Mouse (Mus musculus) C2C12 (cell line): Measurements from ENCODE around the gene Noc2l. TPM values are rescaled to one million over a fixed set of nuclear protein-coding genes. Genes with fewer than 3 reads are reported as not detected.

Experiments
- H3K27me3 ChIP-seq: one replicate; pipeline ENCODE4 v1.6.1; 2011; ENCODE audit not compliant: control insufficient read depth, insufficient read depth, insufficient read length
- H3K36me3 ChIP-seq: one replicate; pipeline ENCODE4 v1.6.1; 2011; ENCODE audit not compliant: control insufficient read depth, insufficient read depth
- H3K4me3 ChIP-seq: one replicate; pipeline ENCODE4 v1.5.1; 2011; ENCODE audit warnings: mild to moderate bottlenecking, control low read depth; ENCODE audit not compliant: poor library complexity, insufficient read depth, severe bottlenecking
- H3K79me2 ChIP-seq: one replicate; pipeline ENCODE4 v1.6.1; 2011; ENCODE audit not compliant: control insufficient read depth, insufficient read depth
- H3K79me3 ChIP-seq: one replicate; pipeline ENCODE4 v1.6.1; 2011; ENCODE audit warnings: low read depth, control low read depth
- H3ac ChIP-seq: one replicate; pipeline ENCODE3; 2011; ENCODE audit warnings: low read depth; ENCODE audit not compliant: control insufficient read depth, insufficient read length
- CEBPB ChIP-seq: IDR thresholded peaks from one replicate; pipeline ENCODE4 v1.6.1; 2011; ENCODE audit warnings: low read depth, mild to moderate bottlenecking, control low read depth, moderate library complexity
- CTCF ChIP-seq: IDR thresholded peaks from one replicate; pipeline ENCODE4 v1.5.1; 2011; ENCODE audit not compliant: control insufficient read depth, insufficient read depth, insufficient read length
- FOSL1 ChIP-seq: IDR thresholded peaks from one replicate; pipeline ENCODE4 v1.8.0; 2011; ENCODE audit warnings: mild to moderate bottlenecking, low read length; ENCODE audit not compliant: poor library complexity, insufficient read depth, severe bottlenecking
- MAX ChIP-seq: IDR thresholded peaks from one replicate; pipeline ENCODE4 v1.6.1; 2011; ENCODE audit warnings: mild to moderate bottlenecking, control low read depth
- MYOD1 ChIP-seq: IDR thresholded peaks from one replicate; pipeline ENCODE4 v1.6.1; 2011; ENCODE audit warnings: low read depth; ENCODE audit not compliant: control insufficient read depth, insufficient read length
- MYOG ChIP-seq: IDR thresholded peaks from one replicate; pipeline ENCODE4 v1.6.1; 2011; ENCODE audit not compliant: control insufficient read depth, insufficient read length; ENCODE audit errors: extremely low read depth
- USF1 ChIP-seq: IDR thresholded peaks from one replicate; pipeline ENCODE4 v1.6.1; 2011; ENCODE audit warnings: low read depth, mild to moderate bottlenecking, control low read depth, moderate library complexity
- polyA plus RNA-seq: library from polyadenylated mRNA; unstranded; fragments of >200 nt; fragmentation: generic; extraction: Trizol; gene quantifications from one replicate; pipeline ENCODE4 v1.2.1, GENCODE M21; 2012; ENCODE audit warnings: missing spikeins

Gene Noc2l
- polyA plus RNA-seq, 1 experiment: 106 TPM

- Histone ChIP-seq H3ac (no peak within 1 kb of the TSS), H3K79me3 (no peaks in the 10 kb centered on the region), H3K27me3 (peaks cover 7% of the 10 kb centered on the region), H3K4me3 (no peak within 1 kb of the TSS), H3K79me2 (no peaks in the 10 kb centered on the region), H3K36me3 (no peaks in the 10 kb centered on the region)
- no peak for TF ChIP-seq USF1
- no peak for TF ChIP-seq CEBPB
- TF ChIP-seq FOSL1: no peak
- no peak for TF ChIP-seq CTCF
- TF ChIP-seq MAX: no peak
- no peak for TF ChIP-seq MYOD1
- TF ChIP-seq MYOG: no peak
Measured at GRCm38 (mm10) chr4:156200623-156201475, 35.0 kb upstream of the Noc2l start, which contains the start of gene Isg15. Gene Isg15, minus strand, starts transcription at chr4:156200818.

DNA sequence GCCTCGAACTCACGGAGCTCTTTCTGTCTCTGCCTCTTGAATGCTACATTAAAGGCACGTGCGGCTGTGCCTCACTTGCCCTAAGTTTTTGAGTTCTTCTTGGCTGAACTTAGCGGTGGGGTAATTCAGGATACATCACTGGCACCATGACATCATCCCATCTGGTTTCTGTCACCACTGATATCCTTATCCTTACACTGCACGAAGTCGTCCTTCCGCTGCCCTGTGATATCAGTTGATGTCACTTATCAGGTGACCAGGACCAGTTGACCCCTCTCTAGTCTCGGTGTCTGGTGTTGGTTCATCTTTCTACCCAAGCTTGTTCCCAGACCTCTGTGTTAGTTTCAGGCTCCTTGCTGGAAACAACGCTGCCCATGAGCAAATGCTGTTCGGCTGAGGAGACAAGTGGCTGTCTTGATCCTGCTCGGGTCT, 33.3 kb upstream of the Noc2l start:
- TF ChIP-seq FOSL1 (no peak), CTCF (no peak)
- no peaks in the 10 kb centered on the region for H3K79me3 ChIP-seq
- no peak overlapping the region for H3K4me3 ChIP-seq
- no peaks in the 10 kb centered on the region for H3K36me3 ChIP-seq
- H3K27me3 ChIP-seq: peaks cover 7% of the 10 kb centered on the region
- H3K79me2 ChIP-seq: no peaks in the 10 kb centered on the region
- no peak overlapping the region for H3ac ChIP-seq

- Histone ChIP-seq H3ac (peak within 1 kb of the TSS; percentile 16), H3K36me3 (no peaks in the 10 kb centered on the region), H3K4me3 (peak within 1 kb of the TSS; percentile 11), H3K79me2 (no peaks in the 10 kb centered on the region), H3K79me3 (no peaks in the 10 kb centered on the region), H3K27me3 (peaks cover 7% of the 10 kb centered on the region)
- TF ChIP-seq CTCF (no peak), USF1 (no peak), FOSL1 (no peak), MYOD1 (no peak), MAX (no peak), MYOG (no peak), CEBPB (no peak)
Measured at GRCm38 (mm10) chr4:156203001-156203412, 32.8 kb upstream of the Noc2l start, which contains the start of gene AW011738. Gene AW011738, plus strand, starts transcription at chr4:156203304.

DNA sequence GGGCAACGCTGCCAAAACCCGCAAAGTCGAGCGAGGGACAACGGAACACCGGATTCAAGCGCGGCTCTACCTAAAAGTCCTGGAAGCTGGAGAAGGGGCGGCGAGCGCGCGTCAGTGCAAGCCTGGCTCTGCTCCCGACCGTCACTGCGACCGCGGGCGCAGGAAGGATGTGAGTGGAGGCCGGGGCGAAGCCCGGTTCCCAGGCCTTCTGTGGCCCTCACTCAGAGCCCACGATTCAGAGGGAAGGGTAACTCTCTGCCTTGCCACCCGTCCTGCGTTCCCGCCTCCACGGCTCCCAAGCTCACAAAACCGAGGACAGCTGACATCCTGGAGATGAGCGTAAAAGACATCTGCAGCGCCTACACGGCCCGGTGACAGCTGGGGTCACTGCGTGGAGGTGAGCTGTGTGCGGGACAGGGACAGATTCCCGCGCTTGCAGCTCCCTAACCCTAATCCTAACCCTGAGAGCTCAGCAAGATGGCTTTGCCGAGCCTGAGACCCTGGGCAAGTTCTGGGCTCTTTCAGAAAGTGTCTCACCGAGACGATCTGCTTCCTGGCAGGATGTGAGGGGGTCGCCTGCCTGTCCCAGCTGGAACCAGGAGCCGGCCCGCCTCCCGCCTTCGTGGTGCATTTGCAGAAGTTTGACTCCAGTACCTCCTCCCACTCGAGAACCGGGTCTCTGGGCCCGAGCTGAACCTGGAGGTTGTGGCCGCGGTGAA, 32.2 kb upstream of the Noc2l start:
- H3K79me3 ChIP-seq: no peaks in the 10 kb centered on the region
- peaks cover 7% of the 10 kb centered on the region for H3K27me3 ChIP-seq
- peak overlapping the region; percentile 11 for H3K4me3 ChIP-seq
- H3K36me3 ChIP-seq: no peaks in the 10 kb centered on the region
- no peaks in the 10 kb centered on the region for H3K79me2 ChIP-seq
- TF ChIP-seq MAX (no peak), MYOG (no peak), CEBPB (no peak), USF1 (no peak), FOSL1 (no peak), MYOD1 (no peak), CTCF (no peak)
- peak overlapping the region; percentile 16 for H3ac ChIP-seq

DNA sequence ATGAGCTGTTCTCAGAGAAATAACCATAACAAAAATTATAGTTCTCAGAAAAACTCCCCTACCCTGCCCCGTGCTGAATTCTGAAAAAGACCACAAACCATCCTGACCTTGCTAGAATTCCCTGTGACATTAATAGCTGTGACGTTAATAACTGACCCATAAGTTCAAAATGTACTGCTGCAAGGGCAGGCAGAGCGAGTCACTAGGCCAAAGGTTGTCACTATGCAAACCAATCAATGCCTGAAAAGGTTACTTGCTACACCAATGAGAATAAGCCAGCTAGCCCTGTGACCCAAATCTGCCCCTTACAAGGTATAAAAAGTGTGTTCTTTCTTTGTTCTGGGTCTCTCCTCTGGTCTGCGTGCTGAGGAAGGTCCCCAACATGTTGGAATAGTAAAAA, 26.9 kb upstream of the Noc2l start:
- no peaks in the 10 kb centered on the region for H3K79me2 ChIP-seq
- no peaks in the 10 kb centered on the region for H3K79me3 ChIP-seq
- H3K36me3 ChIP-seq: no peaks in the 10 kb centered on the region
- no peak overlapping the region for H3K4me3 ChIP-seq
- H3ac ChIP-seq: no peak overlapping the region
- no peak for TF ChIP-seq MAX
- TF ChIP-seq MYOD1: no peak
- no peak for TF ChIP-seq FOSL1
- no peak for TF ChIP-seq MYOG
- TF ChIP-seq CEBPB: no peak
- TF ChIP-seq CTCF: no peak
- TF ChIP-seq USF1: no peak
- peaks cover 7% of the 10 kb centered on the region for H3K27me3 ChIP-seq
